Mouse (Mus musculus): Measurements from ENCODE around the gene Fabp6. TPM values are rescaled to one million over a fixed set of nuclear protein-coding genes. Genes with fewer than 3 reads are reported as not detected.

Fabp6 gene
- polyA plus RNA-seq (2012) = not detected in 2 replicates

GRCm38 (mm10) chr11:43601440-43601839 lies at the start of gene Fabp6:
Fabp6 (minus strand) TSS chr11:43601540.

GRCm38 (mm10) chr11:43586324-43587090 lies 14.8 kb downstream of the Fabp6 start, which contains the start of gene 4933415A04Rik:
4933415A04Rik (plus strand) TSS chr11:43587040.

Other genes with a start within 250 kb of the Fabp6 start
- 5.5 and 6.0 TPM in 2 replicates for gene Pttg1, start 175.3 kb downstream of the Fabp6 start, polyA plus RNA-seq (2012)
- 5.7 and 7.9 TPM in 2 replicates for gene Slu7, start 167.8 kb downstream of the Fabp6 start, polyA plus RNA-seq (2012)
- gene C1qtnf2, start 127.3 kb downstream of the Fabp6 start, polyA plus RNA-seq (2012) = not detected in 2 replicates
- 1.0 and 1.8 TPM in 2 replicates for gene Ccnjl, start 72.8 kb downstream of the Fabp6 start, polyA plus RNA-seq (2012)
- not detected in 2 replicates for gene 4933415A04Rik, start 14.5 kb downstream of the Fabp6 start, polyA plus RNA-seq (2012)
- 4.9 and 7.4 TPM in 2 replicates for gene Pwwp2a, start 80.5 kb upstream of the Fabp6 start, polyA plus RNA-seq (2012)
- gene Ttc1, start 146.5 kb upstream of the Fabp6 start, polyA plus RNA-seq (2012) = 14.1 and 15.5 TPM in 2 replicates